ENCODE assay signal across 8 mouse cellular contexts in the genomic region with DNA sequence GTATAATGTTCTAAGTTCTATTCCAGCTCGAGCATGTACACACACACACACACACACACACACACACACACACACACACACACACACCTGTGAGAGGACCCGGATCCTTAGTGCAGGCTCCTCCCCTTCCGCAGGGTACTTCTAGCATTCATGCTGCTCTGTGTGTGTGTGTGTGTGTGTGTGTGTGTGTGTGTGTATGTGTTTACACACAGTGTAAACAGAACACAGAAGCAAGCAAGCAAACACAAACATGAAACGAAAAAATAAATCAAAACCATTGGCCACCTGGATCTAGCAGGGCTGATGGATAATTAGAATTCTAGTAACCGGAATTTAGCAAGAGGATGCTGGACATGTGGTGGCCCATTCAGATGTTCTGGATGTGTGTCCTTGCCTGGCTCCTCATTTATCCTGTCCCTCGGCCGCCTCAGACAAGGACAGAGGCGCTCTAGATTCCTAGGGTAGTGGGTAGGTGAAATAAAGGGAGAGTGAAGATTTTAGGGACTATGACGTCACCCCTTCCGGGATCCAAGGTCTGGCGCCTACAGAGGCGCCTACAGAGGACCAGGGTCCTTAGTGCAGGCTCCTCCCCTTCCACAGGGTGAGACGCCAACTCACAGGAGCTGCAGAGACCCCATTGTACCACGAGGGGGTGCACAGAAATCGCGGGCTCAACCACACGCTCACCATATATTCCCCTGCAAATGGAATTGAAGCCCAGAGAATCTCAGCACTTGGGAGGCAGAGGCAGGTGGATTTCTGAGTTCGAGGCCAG. TPM values are rescaled to one million over a fixed set of nuclear protein-coding genes. Genes with fewer than 3 reads are reported as not detected.
DNase-seq lines count a peak whose midpoint lies in the region; ATAC-seq and TF ChIP-seq lines count a peak whose summit lies in the region.

No protein-coding gene starts in this region.

- 18% methylated on average over 18 of the region's 18 CpGs for WGBS in heart, adult 2 months
- 20% methylated on average over 18 of the region's 18 CpGs for WGBS in kidney, adult 2 months
- 24% methylated on average over 18 of the region's 18 CpGs for WGBS in limb, embryonic 15.5 days

- H3K9ac ChIP-seq in heart, adult 2 months (ENCODE audit: low read depth, low read length) = no peak overlapping the region
- no peak overlapping the region for H3K9ac ChIP-seq in limb, embryonic 15.5 days

- no peaks in the 10 kb centered on the region for H3K36me3 ChIP-seq in heart, adult 2 months (ENCODE audit: control insufficient read depth, insufficient read depth, low read length)
- no peaks in the 10 kb centered on the region for H3K36me3 ChIP-seq in kidney, adult 2 months (ENCODE audit: control insufficient read depth, insufficient read depth, low read length)
- H3K36me3 ChIP-seq in limb, embryonic 15.5 days = no peaks in the 10 kb centered on the region

- H3K4me3 ChIP-seq in heart, adult 2 months = no peak overlapping the region
- H3K4me3 ChIP-seq in kidney, adult 2 months (ENCODE audit: insufficient read depth, low read depth, low read length) = no peak overlapping the region
- H3K4me3 ChIP-seq in limb, embryonic 15.5 days = no peak overlapping the region

- peak; percentile 93 for TF ChIP-seq CTCF in heart, adult 2 months (IDR thresholded peaks at IDR 0.05)
- TF ChIP-seq CTCF in kidney, adult 2 months (conservative IDR thresholded peaks at IDR 0.05; ENCODE audit: insufficient read depth, insufficient read length, low read depth, low read length) = peak; percentile 74

- H3K27me3 ChIP-seq in heart, adult 2 months (ENCODE audit: control insufficient read depth, insufficient read depth, low read length) = no peaks in the 10 kb centered on the region
- H3K27me3 ChIP-seq in kidney, adult 2 months (replicated peaks; ENCODE audit: control insufficient read depth, insufficient read depth, low read length) = no peaks in the 10 kb centered on the region
- H3K27me3 ChIP-seq in limb, embryonic 15.5 days = peaks cover 33% of the 10 kb centered on the region

- peaks cover 3% of the 10 kb centered on the region; the same call in 1 of the 2 replicates for H3K4me1 ChIP-seq in heart, adult 2 months (ENCODE audit: control insufficient read depth, insufficient read depth, low read length)
- H3K4me1 ChIP-seq in kidney, adult 2 months (ENCODE audit: control insufficient read depth, insufficient read depth, low read length) = no peaks in the 10 kb centered on the region
- H3K4me1 ChIP-seq in limb, embryonic 15.5 days = peaks cover 44% of the 10 kb centered on the region

- peak; percentile 40; the same call in 1 of the 2 replicates for ATAC-seq in limb, embryonic 15.5 days (ENCODE audit: insufficient number of reproducible peaks, low FRiP score, low TSS enrichment, low read depth)

- 0 out of 2 replicates have a peak overlapping the region, but pooled peaks have one; percentile 8 for H3K4me2 ChIP-seq in limb, embryonic 15.5 days

- H3K79me2 ChIP-seq in heart, adult 2 months (replicated peaks; ENCODE audit: control insufficient read depth, insufficient read depth, low read length) = no peaks in the 10 kb centered on the region

- TF ChIP-seq EP300 in heart, adult 2 months (IDR thresholded peaks at IDR 0.05; ENCODE audit: insufficient read depth, low read depth, low read length) = peak; percentile 81

- DNase-seq in urinary bladder, adult 18-20 months (ENCODE audit: low spot score in 2 of 2) = peak; percentile 41 to 59
- DNase-seq in urinary bladder, postnatal 10 days (ENCODE audit: low spot score) = no peak
- peak; percentile 85 for DNase-seq in embryo, embryonic 9.5 days (ENCODE audit: extremely low spot score)
- DNase-seq in heart, adult 2 months = peak; percentile 82 to 84
- DNase-seq in kidney, adult 2 months = peak; percentile 79
- DNase-seq in monocyte, adult 2 months (ENCODE audit: low read depth in 1 of 2, low spot score in 2 of 2) = peak; percentile 46 to 54
- DNase-seq in spleen, postnatal 14 days (ENCODE audit: low spot score in 2 of 2) = peak; percentile 50 to 61

- H3K27ac ChIP-seq in heart, adult 2 months = no peak overlapping the region
- H3K27ac ChIP-seq in kidney, adult 2 months (ENCODE audit: insufficient read depth, low read depth, low read length) = no peak overlapping the region
- no peak overlapping the region for H3K27ac ChIP-seq in limb, embryonic 15.5 days

- no peaks in the 10 kb centered on the region for H3K9me3 ChIP-seq in limb, embryonic 15.5 days

- no peak for TF ChIP-seq POLR2A in heart, adult 2 months (IDR thresholded peaks at IDR 0.05; ENCODE audit: insufficient read depth, low read depth, low read length)
- no peak for TF ChIP-seq POLR2A in kidney, adult 2 months (IDR thresholded peaks at IDR 0.05; ENCODE audit: low read depth, low read length)

- intact Hi-C loops in heart, adult 2 months (cut with DNase I) = loop anchor here (1.0 to 2.0 kb wide), 3 partner anchors 19 to 116 kb away; no protein-coding TSS in a partner anchor

RNA-seq across cellular contexts. Expression of gene Pnmal2, which starts 6.6 kb away (rescaled TPM):
- total RNA-seq in heart, adult 2 months (2021) = 1 to 10 TPM; 3.8 to 4.1 TPM
- polyA plus RNA-seq in heart, adult 2 months (2012; rRNA removed) = 3.5 and 4.4 TPM in 2 replicates
- 3.6 and 4.0 TPM in 2 replicates for polyA plus RNA-seq in kidney, adult 2 months (2012; rRNA removed)
- 20.2 and 31.1 TPM in 2 replicates for polyA plus RNA-seq in limb, embryonic 15.5 days (2015; fragmentation: Nextera tagmentation; extraction: Ambion mirVana)

RNA-seq across cellular contexts. Expression of gene Pnmal1, which starts 8.4 kb away (rescaled TPM):
- total RNA-seq in heart, adult 2 months (2021) = under 1 TPM in 1 of 2 experiments, not detected in 1; 0.11 TPM
- 0.06 TPM in 2 replicates for polyA plus RNA-seq in heart, adult 2 months (2012; rRNA removed)
- polyA plus RNA-seq in kidney, adult 2 months (2012; rRNA removed) = 0.01 and 0.06 TPM in 2 replicates
- 0.33 and 0.50 TPM in 2 replicates for polyA plus RNA-seq in limb, embryonic 15.5 days (2015; fragmentation: Nextera tagmentation; extraction: Ambion mirVana)

RNA-seq across cellular contexts. Expression of gene Calm3, which starts 27.1 kb away (rescaled TPM):
- total RNA-seq in heart, adult 2 months (2021) = 100 to 1,000 TPM; 168 to 175 TPM
- 163 and 206 TPM in 2 replicates for polyA plus RNA-seq in heart, adult 2 months (2012; rRNA removed)
- polyA plus RNA-seq in kidney, adult 2 months (2012; rRNA removed) = 305 and 325 TPM in 2 replicates
- polyA plus RNA-seq in limb, embryonic 15.5 days (2015; fragmentation: Nextera tagmentation; extraction: Ambion mirVana) = 85.8 and 99.4 TPM in 2 replicates

RNA-seq across cellular contexts. Expression of gene Gm42372, which starts 31.8 kb away (rescaled TPM):
- not detected for total RNA-seq in heart, adult 2 months (2021)
- polyA plus RNA-seq in heart, adult 2 months (2012; rRNA removed) = 0.03 TPM in 1 of 2 replicates, not detected in the other
- 0.08 TPM in 1 of 2 replicates, not detected in the other for polyA plus RNA-seq in kidney, adult 2 months (2012; rRNA removed)
- polyA plus RNA-seq in limb, embryonic 15.5 days (2015; fragmentation: Nextera tagmentation; extraction: Ambion mirVana) = 0.14 and 0.20 TPM in 2 replicates

RNA-seq across cellular contexts. Expression of gene Ccdc8, which starts 41.5 kb away (rescaled TPM):
- 1 to 10 TPM; 4.0 to 4.4 TPM for total RNA-seq in heart, adult 2 months (2021)
- polyA plus RNA-seq in heart, adult 2 months (2012; rRNA removed) = 2.7 and 4.2 TPM in 2 replicates
- polyA plus RNA-seq in kidney, adult 2 months (2012; rRNA removed) = 0.81 and 1.0 TPM in 2 replicates
- 19.1 and 40.8 TPM in 2 replicates for polyA plus RNA-seq in limb, embryonic 15.5 days (2015; fragmentation: Nextera tagmentation; extraction: Ambion mirVana)
